Mouse (Mus musculus): Measurements from ENCODE around the gene Pim3. TPM values are rescaled to one million over a fixed set of nuclear protein-coding genes. Genes with fewer than 3 reads are reported as not detected.
"Not testable (repeated sequence)": the region's sequence is repeated elsewhere in the genome, so short reads cannot be mapped to it uniquely, and the experiment has no call there.

Pim3 gene
- 11.9 and 18.3 TPM in 2 replicates for total RNA-seq (2017)

DNA sequence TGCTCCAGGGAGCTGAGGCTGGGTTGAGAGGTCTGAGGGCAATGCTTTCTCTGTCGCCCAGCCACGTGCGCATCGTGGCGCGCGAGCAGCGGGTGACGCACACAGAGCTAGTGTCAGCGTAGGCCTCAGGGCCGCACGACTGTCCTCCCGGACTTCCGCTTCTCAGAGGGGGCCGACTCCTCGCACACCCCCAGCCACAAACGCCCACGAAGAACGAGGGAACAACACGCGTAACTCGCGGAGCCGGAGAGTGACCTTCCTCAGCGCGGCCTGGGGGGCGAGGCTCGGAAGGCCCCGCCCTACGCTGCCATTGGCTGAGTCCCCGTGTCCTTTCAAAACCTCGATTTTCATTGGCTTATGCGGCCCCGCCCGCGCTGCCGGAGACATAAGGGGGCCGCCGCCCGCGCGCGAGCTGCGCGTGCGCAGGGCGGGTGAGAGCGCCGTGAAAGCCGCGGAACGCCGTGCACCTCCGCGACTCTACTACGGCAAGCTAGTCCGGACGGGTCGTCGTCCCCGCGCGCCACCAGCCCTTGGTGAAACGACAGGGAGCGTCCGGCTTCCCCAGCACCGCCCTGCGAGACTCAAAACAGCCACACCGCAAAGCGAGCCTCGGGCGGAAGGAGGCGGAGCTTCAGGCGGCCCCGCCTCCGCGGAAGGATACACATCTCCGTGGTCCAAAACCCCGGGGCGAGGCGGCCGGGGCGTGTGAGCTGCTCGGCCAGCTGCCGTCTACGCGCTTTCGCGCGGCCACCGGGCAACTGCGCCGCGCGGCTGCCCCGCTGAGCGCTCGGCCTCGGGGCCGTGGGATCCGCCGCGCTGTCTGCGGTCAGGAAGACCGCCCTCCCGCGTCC, at the start of gene Pim3:
Pim3 (plus strand) TSS at position 415 of the 851 bp plus-strand sequence.
- ATAC-seq (replicated peaks in 1 of 2; ENCODE audit: insufficient read depth in 1 of 2, low FRiP score in 2 of 2, low TSS enrichment in 1 of 2, low read depth in 1 of 2, poor library complexity in 2 of 2, severe bottlenecking in 2 of 2), result peak; percentile 76 to 84

DNA sequence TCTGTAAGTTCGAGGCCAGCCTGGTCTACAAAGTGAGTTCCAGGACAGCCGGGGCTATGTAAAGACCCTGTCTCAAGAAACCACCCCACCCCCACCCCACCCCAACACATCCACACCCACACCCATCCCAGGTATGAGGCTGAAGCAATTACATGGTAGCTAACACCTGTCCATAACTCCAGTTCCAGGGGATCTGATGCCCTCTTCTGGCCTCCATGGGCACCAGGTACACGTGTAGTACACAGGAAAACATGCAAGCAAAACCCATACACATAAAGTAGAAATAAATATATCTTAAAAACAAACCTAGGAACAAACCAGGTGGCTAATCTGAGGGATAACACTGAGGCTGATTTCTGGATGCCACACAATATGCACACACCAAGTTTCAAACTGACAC, 48.7 kb upstream of the Pim3 start:
- no peak for ATAC-seq (replicated peaks in 1 of 2; ENCODE audit: insufficient read depth in 1 of 2, low FRiP score in 2 of 2, low TSS enrichment in 1 of 2, low read depth in 1 of 2, poor library complexity in 2 of 2, severe bottlenecking in 2 of 2)

DNA sequence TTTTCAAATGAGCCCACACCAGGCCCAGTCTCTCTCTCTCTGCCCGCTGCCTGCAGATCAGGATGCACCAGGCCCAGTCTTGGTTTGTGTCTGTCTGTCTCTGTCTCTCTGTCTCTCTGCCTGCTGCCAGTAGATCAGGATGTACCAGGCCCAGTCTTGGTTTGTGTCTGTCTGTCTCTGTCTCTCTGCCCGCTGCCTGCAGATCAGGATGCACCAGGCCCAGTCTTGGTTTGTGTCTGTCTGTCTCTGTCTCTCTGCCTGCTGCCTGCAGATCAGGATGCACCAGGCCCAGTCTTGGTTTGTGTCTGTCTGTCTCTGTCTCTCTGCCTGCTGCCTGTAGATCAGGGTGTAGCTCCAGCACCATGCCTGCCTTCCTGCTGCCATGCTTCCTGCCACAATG, 48.1 kb upstream of the Pim3 start:
- ATAC-seq (replicated peaks in 1 of 2; ENCODE audit: insufficient read depth in 1 of 2, low FRiP score in 2 of 2, low TSS enrichment in 1 of 2, low read depth in 1 of 2, poor library complexity in 2 of 2, severe bottlenecking in 2 of 2), result not testable (repeated sequence)

DNA sequence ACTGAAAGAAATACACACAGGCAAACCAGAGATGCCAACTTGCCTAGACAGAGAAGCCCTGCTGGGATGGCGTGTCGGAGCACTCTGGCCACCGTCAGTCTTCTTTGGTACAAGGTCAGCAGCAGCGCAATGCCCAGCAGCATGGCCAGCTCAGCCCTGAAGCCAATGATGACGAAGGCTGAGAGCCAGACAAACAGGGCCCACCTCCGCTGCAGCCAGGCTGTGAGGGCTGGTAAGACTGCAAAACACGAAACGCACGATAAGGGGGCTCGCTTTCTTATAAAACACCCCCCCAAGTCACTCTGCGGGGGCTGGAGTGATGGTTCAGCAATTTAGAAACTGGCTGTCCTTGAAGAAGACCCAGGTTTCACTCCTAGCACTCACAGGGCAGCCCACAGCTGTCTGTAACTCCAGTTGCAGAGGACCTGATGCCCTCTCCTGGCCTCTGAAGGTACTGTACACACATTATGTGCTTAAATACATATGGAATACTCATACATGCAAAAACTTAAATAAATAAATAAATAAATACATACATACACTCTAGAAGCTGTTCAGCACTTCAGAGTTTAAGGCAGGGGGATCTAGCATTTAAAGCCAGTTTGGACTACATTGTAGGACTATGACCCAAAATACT, 47.5 kb upstream of the Pim3 start:
- no peak for ATAC-seq (replicated peaks in 1 of 2; ENCODE audit: insufficient read depth in 1 of 2, low FRiP score in 2 of 2, low TSS enrichment in 1 of 2, low read depth in 1 of 2, poor library complexity in 2 of 2, severe bottlenecking in 2 of 2)

- ATAC-seq (replicated peaks in 1 of 2; ENCODE audit: insufficient read depth in 1 of 2, low FRiP score in 2 of 2, low TSS enrichment in 1 of 2, low read depth in 1 of 2, poor library complexity in 2 of 2, severe bottlenecking in 2 of 2), result no peak
Observed at GRCm38 (mm10) chr15:88815196-88815700, 46.7 kb upstream of the Pim3 start.

GRCm38 (mm10) chr15:88819026-88819905, 42.7 kb upstream of the Pim3 start, which contains the start of the genes Alg12 and Creld2:
Alg12 (minus strand) TSS chr15:88819318.
Creld2 (plus strand) TSS chr15:88819646.
- peak; percentile 96 to 97 for ATAC-seq (replicated peaks in 1 of 2; ENCODE audit: insufficient read depth in 1 of 2, low FRiP score in 2 of 2, low TSS enrichment in 1 of 2, low read depth in 1 of 2, poor library complexity in 2 of 2, severe bottlenecking in 2 of 2)

- ATAC-seq (replicated peaks in 1 of 2; ENCODE audit: insufficient read depth in 1 of 2, low FRiP score in 2 of 2, low TSS enrichment in 1 of 2, low read depth in 1 of 2, poor library complexity in 2 of 2, severe bottlenecking in 2 of 2), result no peak
Observed at GRCm38 (mm10) chr15:88819906-88820303, 42.1 kb upstream of the Pim3 start.

- ATAC-seq (replicated peaks in 1 of 2; ENCODE audit: insufficient read depth in 1 of 2, low FRiP score in 2 of 2, low TSS enrichment in 1 of 2, low read depth in 1 of 2, poor library complexity in 2 of 2, severe bottlenecking in 2 of 2), result no peak
Observed at GRCm38 (mm10) chr15:88821403-88821802, 40.6 kb upstream of the Pim3 start.

GRCm38 (mm10) chr15:88822513-88822912, 39.5 kb upstream of the Pim3 start:
- ATAC-seq (replicated peaks in 1 of 2; ENCODE audit: insufficient read depth in 1 of 2, low FRiP score in 2 of 2, low TSS enrichment in 1 of 2, low read depth in 1 of 2, poor library complexity in 2 of 2, severe bottlenecking in 2 of 2), result no peak

GRCm38 (mm10) chr15:88823376-88823775, 38.6 kb upstream of the Pim3 start:
- ATAC-seq (replicated peaks in 1 of 2; ENCODE audit: insufficient read depth in 1 of 2, low FRiP score in 2 of 2, low TSS enrichment in 1 of 2, low read depth in 1 of 2, poor library complexity in 2 of 2, severe bottlenecking in 2 of 2), result no peak

DNA sequence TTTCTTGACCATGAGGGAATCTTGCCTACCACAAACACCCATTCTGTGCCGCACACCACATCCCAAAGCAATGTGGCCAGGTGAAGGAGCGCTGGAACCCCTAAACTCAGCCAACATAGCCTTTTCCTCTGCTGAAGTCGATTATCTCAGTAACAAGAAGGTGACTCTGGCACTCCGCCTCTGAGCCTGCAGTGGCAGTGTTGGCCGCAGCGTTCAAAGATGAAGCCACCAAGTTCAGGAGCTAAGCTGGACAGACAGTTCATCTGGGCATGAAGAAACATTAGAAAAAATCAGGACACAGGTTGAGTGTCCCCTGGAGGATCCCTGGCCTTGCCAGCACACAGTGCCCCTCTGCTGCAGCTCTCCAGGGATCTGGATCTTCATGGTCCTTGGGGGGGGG, 34.5 kb upstream of the Pim3 start:
- no peak for ATAC-seq (replicated peaks in 1 of 2; ENCODE audit: insufficient read depth in 1 of 2, low FRiP score in 2 of 2, low TSS enrichment in 1 of 2, low read depth in 1 of 2, poor library complexity in 2 of 2, severe bottlenecking in 2 of 2)

GRCm38 (mm10) chr15:88827991-88828799, 33.8 kb upstream of the Pim3 start:
- ATAC-seq (replicated peaks in 1 of 2; ENCODE audit: insufficient read depth in 1 of 2, low FRiP score in 2 of 2, low TSS enrichment in 1 of 2, low read depth in 1 of 2, poor library complexity in 2 of 2, severe bottlenecking in 2 of 2), result peak; percentile 74 to 85

DNA sequence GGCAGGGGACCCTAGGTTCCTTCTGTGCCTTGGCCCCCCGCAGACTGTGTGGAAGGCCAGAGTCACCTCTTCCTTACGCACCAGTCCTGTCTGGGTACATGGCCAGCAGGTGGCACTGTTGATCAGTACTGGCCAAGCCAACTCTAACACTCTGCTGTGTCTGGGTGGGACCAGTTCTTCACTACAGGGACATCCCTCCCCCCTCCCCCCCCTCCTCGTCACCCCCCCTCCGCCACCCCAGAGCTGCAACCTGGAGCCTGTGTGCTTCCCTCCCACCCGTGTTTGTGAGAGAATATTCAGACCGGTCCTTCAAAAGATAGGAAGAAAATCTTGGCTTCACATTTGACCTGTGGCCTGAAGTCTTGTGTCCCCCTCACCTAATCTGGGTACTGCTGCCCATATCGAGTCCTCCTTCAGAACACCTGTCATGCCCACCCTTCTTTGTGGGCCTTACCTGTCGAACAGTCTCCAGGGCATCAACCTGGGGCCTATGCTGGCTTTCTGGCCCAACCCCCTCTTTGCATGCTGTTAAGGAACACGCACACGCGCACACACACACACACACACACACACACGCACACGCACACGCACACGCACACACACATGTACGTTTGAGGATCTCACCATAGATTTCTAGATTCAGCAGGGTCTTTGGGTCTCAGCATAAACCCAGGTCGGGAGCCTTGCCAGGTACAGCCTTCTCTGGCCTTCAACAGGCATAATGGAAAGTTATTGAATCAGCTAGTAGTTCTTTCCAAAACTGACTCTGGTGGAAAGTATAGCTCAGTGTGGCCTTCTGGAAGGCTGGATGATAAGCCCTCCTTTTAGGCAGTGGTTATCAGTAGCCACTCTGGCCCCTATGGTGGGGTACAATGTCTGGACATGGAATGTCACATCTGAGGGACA, 32.9 kb upstream of the Pim3 start:
- ATAC-seq (replicated peaks in 1 of 2; ENCODE audit: insufficient read depth in 1 of 2, low FRiP score in 2 of 2, low TSS enrichment in 1 of 2, low read depth in 1 of 2, poor library complexity in 2 of 2, severe bottlenecking in 2 of 2), result peak; percentile 85 to 88

DNA sequence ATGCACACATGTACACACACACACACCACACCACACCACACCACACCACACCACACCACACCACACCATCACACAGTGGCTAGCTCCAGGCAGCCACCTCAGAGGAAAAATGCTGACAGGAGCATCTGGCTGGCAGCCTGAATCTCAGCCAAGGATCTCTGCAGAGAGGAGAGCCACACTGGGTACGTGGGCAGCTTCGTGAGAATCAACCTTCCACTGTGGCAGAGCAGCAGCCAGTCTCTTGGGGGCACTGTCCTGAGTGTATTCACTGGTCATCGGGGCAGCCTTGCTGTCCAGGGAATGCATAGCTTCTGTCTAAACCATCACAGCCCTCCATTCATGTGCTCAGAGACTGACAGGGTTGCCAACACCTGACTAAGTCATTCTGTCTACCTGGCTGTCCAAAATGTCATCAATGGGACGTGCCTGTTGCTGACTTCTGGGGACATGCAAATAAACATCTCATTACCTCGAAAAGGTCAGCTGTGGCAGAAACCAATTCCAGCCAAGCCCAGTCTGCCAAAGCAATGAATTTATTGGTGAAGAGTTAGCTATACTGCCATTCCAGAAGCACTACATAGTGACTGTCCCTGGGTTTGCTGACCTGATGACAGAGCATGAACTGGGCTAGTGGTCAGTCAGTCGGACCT, 32.1 kb upstream of the Pim3 start:
- ATAC-seq (replicated peaks in 1 of 2; ENCODE audit: insufficient read depth in 1 of 2, low FRiP score in 2 of 2, low TSS enrichment in 1 of 2, low read depth in 1 of 2, poor library complexity in 2 of 2, severe bottlenecking in 2 of 2), result no peak

DNA sequence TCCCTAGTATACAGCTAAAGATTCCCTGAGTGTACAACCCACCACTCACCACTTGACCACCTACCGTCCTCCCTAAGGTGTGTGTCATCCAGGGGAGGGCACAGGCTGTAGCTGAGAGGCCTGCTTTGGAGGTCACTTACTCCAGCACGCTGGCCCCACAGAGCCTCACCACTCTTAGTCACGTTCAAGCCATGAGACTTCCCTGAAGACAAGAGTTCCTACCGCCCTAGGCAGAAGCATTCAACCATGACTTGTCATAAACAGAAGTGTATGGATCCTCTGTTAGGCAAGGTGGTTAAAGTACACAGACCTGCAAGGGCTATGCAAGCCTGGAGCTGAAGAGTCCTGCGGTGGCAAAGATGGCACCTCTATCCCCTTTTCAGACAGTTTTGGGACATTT, 31.3 kb upstream of the Pim3 start:
- no peak for ATAC-seq (replicated peaks in 1 of 2; ENCODE audit: insufficient read depth in 1 of 2, low FRiP score in 2 of 2, low TSS enrichment in 1 of 2, low read depth in 1 of 2, poor library complexity in 2 of 2, severe bottlenecking in 2 of 2)

All from hematopoietic stem cell, adult 5-6 weeks (primary cell).